Mouse (Mus musculus) left cerebral cortex, postnatal 4 days (tissue): ENCODE data around the gene Gng12. TPM values are rescaled to one million over a fixed set of nuclear protein-coding genes. Genes with fewer than 3 reads are reported as not detected.

Experiments used
- DNase-seq: peaks from one replicate; pipeline ENCODE4 v3.0.0-alpha.2; 2022
- intact Hi-C: fragments of 180-260 bp; cut with DNase I; formaldehyde crosslinking; loops from one replicate; pipeline ENCODE4 v1.15.1; 2025
- total RNA-seq, 2 experiments: library from RNA; stranded (reverse); gene quantifications; 2 replicates each; pipeline ENCODE4 v1.2.3; 2021

Gene Gng12
- total RNA-seq, 2 experiments from 2014 or later = 49.1 to 54.0 TPM

DNA sequence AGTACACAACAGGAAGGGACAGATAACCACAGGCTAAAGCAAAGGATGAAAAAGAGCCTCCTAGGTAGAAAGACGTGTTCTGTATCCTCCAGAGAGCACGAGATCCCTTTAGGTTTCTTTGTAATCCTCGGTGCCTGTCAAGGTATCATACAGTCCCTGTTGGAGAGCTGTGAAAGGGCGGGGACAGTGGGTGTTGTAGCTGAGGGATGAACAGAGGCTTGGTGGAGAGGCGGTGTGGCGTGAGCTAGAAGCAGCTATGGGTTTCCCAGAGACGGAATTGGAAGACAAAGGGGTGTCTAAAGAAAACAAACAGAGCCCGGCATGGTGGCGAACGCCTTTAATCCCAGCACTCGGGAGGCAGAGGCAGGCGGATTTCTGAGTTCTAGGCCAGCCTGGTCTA lies 89.9 kb downstream of the Gng12 start:
- DNase-seq = no peak
- intact Hi-C loops = no loop called here

DNA sequence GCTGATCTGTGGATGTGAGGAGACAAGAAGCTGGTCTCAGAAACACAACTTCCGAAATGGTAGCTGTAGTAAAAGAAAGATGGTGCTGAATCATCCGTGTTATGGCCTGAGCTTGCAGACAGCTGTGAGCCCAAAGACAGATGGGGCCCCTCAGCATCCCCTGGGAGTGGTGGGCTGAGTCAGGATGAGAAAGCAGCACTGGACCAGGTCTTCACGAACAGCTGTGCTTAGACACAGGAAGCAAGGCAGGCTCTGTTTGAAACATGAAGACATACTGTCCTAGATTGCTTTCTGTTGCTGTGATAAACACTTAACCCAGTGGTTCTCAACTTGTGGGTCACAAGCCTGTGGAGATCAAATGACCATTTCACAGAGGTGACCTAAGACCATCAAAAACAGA lies 91.4 kb downstream of the Gng12 start:
- intact Hi-C loops = no loop called here
- no peak for DNase-seq

DNA sequence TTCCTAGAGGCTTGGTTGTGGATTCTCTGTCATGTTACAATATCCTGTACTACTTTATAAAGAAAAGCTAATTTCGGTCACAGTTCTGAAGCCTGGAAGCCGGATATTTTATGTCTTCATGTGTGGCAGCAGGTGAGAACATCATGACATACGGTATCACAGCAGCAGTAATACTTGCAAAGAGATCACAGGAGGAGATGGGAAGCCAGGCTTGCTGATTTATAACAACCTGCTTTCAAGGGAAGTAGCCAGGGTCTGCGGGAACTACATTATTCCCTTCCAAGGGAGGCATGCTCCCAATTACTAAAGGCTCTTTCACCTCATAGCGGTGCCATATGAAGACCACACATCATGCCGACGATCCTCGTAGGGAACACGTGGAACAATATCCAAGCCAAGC lies 92.2 kb downstream of the Gng12 start:
- intact Hi-C loops = no loop called here
- no peak for DNase-seq

DNA sequence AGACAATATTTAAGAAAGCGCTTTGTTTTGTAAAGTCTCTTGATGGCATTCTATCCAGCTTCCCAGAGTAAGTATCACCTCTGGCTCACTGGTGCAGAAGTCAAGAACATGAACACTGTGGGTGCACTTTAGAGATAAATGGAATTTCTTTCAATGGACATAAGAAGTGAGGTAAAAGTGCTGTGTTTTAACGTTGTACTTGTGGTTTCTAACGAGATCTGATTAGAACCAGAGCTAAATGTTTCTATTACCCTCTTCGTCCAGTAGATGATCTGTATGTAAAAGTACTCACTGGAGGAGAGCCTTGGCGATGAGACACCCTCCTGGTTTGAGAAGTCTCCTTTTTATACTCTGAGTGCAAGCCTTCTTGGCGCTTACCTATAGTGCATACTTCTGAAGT lies 92.8 kb downstream of the Gng12 start:
- intact Hi-C loops = no loop called here
- no peak for DNase-seq

DNA sequence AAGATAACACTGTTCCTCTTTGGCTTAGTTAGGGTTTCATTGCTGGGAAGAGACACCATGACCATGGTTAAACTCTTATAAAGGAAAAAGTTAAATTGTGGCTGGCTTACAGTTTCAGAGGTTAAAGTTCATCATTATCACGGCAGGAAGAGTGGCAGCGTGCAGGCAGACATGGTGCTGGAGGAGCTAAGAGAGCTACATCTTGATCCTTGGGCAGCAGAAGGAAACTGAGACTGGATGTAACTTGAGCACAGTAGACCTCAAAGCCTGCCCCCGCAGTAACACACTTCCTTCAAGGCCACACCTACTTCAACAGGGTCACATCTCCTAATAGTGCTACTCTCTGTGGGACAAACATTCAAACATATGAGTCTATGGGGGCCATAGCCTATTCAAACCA lies 93.3 kb downstream of the Gng12 start:
- no peak for DNase-seq
- intact Hi-C loops = no loop called here

DNA sequence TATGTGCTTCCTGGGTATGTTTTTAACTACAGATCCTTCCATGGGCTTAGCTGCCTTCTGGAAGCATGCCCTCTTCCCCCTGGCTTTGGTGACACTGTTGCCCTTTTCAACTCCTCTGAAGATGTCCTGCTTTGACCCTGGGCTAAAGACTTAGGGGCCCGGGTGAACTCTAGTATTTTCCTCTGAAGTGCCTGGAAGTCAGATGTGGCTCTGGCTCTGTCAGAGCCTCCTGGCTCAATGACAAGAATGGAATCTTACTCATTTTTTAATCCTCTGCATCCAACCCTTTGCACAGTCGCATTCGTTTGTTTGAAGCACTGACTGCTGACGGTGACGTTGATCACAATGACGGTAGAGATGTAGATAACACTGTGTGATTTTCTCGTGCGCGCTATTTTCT lies 96.0 kb downstream of the Gng12 start:
- DNase-seq = no peak
- intact Hi-C loops = no loop called here

DNA sequence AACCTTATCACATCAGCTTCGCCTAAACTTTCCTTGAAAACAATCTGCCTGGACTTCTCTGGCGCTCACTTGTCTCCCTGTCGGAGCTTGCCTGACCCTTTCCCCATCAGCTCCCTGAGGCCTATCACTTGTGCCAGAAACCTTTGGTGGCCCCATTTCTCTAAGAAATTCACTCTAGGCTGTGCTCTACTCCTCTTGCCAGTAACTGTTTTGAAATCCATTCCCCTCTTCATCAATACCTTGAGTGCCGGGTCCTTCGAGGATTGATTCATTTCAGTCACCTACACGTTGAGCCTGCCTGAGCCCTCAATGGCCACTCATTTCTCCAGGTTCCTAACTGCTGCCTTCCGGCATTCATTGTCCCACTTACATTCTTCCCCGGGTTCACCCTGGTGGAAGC lies 96.6 kb downstream of the Gng12 start:
- no peak for DNase-seq
- intact Hi-C loops = no loop called here

DNA sequence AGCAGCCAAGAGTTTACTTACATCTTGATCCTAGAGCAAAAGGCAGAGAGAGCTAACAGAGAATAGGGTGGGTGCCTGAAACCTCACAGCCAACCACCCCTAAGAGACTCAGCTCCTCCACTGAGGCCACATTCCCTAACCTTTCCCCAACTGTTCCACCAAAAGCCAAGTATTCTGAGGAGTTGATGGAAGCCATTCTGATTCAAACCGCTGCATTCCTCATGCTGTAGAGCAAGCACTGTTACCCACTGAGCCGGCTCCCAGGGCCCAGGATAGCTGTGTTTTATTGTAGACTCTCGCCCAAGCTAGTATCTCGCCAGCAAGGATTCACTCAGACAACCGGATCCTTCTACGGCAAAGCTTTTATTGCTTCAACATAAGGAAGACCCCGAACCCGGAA lies 98.8 kb downstream of the Gng12 start:
- intact Hi-C loops = no loop called here
- DNase-seq = no peak

DNA sequence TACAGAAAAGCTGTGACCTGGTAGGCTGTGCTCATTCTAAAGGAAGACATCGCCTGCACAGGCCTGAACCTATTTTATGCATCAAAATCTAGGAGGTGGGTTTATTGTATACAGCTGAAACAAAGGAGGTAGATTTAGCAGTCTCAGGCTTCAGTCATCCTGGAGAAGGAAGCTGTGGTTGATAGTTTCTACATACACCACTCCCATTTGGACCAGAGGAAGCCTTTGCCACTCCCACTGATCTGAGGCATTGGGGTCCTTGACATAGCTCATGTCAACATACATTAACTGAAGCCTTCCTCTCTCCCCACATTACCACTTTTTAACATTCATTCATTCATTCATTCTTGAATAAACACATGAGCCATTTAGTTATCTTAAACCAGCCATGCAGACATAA lies 99.6 kb downstream of the Gng12 start:
- no peak for DNase-seq
- intact Hi-C loops = no loop called here

DNA sequence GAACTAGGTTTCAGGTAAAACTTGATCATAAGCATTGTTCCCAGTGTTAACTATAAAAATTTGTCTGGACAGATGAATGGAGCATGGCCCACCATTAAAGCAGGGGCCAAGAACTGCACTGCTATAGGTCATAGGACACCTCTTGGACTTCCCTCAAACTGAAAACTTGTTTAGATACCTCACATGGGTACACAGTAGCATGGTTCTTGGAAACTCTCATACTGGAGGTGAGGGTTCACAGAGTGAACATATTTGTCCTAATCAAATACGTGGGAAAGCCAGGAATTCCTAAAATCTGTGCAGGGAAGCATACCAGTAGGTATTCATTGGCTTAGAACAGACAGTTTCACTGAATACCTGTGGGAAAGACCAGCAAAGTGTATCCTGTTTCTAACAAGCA lies 100.1 kb downstream of the Gng12 start:
- intact Hi-C loops = no loop called here
- no peak for DNase-seq

DNA sequence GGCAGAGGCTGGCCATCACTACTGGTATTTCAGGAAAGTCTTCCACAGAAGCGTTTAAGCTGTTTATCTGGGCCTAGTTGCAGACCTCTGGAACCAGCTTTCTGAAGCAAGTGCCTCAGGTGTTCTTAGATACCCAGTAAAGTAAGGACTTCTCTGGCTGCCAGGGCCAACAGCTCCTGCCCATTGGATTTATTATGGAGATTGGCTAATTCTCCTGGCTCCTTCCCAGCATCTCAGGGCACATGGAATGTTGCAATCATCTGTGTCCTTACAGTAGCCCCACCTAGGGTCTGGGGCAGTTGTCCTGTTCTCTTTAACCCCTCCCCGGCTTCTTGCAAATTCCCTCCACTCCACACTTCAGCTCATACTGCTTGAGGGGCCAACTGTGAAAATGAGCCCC lies 102.4 kb downstream of the Gng12 start:
- intact Hi-C loops = no loop called here
- no peak for DNase-seq

DNA sequence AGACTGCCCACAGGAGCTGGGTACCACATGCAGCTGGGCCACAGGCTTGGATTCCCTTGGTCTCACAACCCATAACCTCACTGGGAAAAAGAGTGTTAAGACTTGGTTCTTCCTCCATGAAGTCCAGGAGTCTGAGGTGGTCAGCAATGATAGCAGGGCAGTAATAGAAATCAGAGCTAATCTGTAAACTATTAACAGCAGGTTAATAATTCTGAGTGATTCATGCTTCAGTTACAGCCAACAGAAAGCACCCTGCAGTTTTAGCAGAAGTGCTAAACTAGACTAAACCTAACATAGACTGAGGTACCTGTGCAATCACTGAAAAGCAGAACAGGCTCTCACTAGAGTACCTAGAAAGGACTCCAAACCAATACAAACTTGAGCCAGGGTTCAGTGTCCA lies 103.6 kb downstream of the Gng12 start:
- no peak for DNase-seq
- intact Hi-C loops = no loop called here

DNA sequence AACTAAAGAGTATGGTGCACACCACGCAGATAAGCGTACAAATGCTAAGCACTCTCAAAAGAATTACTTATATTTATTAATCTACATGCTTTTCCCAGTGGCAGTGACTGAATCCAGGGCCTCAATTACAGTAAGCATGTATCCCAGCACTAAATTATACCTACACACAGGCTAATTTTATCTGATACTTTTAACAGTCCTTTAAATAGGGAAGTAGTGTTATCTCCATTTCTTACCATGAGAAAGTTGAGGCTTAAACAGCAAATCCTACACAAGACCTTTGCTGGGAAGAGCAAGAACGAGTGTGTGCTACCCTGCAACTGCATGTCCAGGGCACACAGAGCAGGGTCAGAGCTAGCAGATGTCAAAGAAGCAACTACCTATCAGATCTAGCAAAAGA lies 113.7 kb downstream of the Gng12 start:
- intact Hi-C loops = no loop called here
- DNase-seq = no peak

DNA sequence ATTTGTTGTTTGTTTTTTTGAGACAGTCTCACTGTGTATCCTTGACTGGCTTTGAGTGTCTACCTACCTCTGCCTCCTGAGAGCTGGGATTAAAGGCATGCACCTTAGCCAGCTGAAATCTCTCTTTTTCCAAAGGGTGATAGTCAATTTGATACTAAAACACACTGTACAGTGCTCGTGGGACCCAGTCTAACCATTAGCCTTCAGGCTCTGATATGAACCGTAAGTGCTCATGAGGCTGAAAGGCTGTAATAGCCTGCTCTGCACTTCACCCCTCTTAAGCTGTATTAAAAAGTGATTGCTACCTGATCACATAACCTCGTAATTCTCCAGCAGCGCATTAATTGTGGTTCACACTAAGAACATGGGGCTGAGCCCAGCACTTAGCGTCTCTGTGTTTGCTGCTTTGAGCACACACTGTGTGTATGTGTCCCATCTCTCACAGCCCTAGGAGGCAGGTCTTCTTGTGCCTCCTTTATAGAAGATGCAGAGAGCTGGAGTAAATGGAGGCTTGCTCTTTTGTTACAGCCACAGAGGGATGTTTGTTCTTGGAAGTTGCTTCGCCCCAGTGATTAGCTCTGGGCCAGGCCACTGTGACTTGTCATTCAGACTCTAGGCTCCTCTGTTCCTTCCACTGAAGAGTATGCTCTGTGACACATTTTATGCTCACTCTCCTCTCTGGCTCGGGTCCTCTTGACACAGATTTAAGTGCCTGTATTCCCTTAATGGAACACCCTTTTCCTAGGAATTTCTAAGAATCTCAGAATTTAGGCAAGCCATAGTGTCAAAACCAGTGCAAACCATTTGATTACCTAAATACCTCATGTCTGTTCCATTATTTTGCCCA lies 114.4 kb downstream of the Gng12 start:
- intact Hi-C loops = no loop called here
- DNase-seq = no peak

DNA sequence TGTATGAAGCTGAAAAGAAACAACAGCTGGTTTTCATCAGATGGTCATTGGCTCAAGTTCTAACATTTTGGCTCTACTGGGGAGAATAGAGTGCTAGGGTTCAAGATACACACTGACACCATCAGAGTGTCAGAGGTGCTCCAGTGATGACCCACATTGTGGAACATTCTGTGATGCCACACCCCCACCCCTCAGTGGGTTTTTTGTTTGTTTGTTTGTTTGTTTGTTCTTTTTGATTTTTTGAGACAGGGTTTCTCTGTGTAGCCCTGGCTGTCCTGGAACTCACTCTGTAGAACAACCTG lies 115.0 kb downstream of the Gng12 start:
- intact Hi-C loops = no loop called here
- DNase-seq = no peak

DNA sequence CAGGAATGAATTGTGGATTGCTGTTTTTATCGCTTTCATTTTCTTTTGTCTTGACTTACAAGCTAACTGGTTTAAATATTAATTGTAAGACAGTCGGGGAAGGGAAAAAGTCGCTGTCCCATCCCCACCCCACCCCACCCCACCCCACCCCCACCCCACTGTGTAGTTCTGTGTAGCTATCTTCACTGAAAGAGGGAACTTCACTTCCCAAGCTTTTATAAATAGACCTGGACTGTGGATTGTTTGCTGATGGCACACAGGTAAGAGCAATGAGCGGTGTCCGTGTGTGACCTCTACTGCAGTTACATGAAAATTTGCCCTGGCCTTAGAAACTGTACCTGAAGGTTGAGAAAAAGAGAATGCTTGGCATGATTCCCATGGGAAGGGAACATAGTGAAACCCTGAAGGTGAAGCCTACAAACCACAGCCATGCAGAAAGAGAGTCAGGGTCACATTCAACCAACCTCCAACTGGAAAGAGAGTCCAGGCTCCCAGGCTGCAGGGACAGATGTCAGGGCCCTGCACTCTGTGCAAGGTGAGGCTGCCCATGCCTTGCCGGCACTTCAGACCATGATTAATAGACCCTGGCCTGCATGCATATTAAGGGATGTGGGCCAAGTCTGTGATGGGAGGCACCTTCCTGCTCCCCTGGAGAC lies 117.2 kb downstream of the Gng12 start:
- DNase-seq = no peak

DNA sequence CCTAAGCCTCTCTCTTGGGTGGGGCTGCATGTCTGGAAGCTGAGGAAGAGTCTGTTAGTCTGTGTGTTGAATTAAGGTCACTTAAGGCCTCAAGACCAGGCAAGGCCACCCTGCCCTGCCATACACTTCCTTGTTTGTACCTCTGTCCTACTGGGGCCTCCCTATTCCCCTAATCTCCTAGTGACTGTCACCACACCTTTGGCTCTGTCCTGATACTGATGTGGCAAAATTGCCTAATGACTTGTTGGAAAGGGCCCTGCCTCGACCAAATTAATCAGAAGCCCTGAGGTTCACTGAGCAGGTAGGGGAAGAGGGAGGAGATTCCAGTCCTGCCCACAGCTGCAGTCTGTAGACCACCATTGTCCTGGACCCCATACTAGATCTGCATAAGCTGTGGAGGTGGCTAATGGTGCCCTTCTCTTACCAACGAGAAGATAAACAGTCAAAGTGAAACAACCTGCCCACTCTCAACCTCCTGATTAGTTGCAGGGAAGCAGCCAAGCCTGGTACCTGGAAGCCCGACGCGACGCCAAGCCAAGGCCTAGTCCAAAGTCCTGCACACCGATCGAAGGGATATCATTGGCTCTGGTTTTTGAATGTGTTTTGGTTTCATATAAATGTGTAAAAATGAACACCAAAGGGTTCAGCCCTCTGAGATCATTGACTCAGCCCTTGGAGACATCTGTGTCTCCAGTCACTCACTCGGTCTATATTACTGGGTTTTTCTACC lies 117.9 kb downstream of the Gng12 start:
- DNase-seq = no peak
- intact Hi-C loops = no loop called here

More for the DNA sequence above, 117.2 kb downstream of the Gng12 start:
- intact Hi-C loops = no loop called here

DNA sequence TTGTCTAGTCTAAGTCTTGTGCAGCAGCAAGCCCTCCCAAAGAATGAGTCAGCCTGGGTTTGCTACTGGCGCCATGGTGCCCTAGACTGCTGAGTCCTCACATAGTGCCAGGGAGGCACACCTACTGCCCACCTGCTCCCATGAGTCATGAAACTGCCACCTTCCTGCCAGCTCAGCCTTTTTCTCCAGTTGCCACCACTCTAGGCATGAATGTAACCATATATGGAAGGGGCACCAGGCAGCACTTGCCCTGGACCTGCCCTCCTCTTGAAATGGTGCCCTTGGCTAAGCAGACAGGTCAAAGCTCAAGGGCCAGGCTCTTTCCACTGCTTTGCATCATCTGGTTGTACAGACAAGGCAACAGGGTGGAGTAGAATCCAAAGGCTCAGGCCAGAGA lies 118.5 kb downstream of the Gng12 start:
- intact Hi-C loops = no loop called here
- no peak for DNase-seq

DNA sequence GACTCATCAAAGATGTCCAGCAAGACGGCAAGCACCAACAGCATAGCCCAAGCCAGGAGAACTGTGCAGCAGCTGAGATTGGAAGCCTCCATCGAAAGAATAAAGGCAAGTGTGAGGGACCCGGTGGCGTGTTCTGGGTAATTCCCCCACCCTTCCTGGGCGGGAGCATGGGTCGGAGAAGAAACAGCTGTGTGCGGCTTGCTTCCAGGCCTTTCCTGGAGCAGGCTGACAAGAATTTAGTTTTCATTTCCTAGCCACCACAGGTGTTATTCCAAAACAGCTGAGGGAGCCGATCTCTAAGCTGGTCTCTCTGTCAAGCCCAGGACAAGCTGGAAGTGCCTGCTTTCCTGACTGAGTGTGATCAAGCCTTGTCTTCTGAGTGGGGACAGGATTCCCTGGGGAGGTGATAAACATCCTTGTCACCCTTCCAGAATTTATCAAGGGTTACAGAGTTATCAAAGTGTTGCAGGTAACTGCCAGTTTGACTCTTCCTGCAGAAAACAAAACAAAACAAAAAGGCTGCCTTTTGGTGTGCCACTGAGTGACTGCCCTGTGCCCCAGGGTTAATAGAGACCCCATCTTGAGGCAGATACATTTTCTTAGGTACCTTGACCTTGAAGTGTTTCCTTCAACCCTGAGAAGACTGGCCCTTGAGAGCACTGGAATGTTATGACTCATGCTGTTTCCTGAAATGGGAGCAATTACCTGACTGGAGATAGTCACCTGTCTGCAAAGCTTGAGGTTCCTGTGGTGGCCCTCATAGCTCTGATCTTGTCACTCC lies 119.7 kb downstream of the Gng12 start:
- intact Hi-C loops = no loop called here
- no peak for DNase-seq

DNA sequence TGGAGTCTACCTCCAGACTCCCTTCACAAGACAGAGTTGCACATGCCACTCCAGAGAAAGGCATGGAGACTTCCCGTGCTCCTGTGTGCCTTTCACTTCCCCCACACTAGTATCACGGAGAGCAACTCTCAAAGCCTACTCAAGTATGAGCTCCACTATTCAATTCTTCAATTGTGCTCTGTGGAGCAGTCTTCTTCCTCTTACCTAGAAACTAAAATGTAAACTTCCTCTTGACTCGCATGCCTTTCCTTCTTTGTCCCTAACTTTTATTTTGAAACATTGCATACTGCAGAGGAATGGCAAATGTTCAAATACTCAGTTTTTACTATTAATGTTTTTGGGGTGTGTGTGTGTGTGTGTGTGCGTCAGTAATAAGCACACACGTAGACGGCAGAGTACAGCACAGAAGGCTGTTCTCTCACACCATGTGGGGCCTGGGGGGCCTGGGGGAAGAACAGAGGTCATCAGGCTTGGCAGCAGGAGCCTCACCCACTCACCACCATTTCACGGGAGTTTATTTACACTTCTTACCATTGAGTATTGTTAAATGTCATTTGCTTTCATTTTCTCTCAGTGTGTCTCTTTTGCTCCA lies 120.4 kb downstream of the Gng12 start:
- intact Hi-C loops = no loop called here

DNA sequence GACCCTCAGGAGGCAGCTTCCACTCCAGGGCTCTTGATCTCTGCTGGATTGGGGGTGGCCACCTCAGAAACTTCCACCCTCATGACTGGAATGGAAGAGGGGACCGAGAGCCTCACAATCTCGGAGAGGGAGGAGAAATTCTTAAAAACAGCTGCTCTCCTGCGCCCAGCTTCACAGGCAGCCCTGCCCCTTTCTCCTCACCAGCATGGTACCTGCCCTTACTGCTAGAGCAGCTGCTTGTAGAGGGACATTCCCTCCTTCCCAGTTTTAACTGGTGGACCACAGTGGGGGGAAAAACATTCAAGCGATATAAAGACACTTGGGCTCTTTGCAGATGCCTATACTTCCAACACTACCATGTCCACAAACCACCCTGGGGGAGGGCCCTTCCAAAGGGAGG lies 122.2 kb downstream of the Gng12 start:
- no peak for DNase-seq
- intact Hi-C loops = no loop called here

More for the DNA sequence above, 120.4 kb downstream of the Gng12 start:
- no peak for DNase-seq
